ENCODE assay signal across 9 mouse cellular contexts in the genomic region with DNA sequence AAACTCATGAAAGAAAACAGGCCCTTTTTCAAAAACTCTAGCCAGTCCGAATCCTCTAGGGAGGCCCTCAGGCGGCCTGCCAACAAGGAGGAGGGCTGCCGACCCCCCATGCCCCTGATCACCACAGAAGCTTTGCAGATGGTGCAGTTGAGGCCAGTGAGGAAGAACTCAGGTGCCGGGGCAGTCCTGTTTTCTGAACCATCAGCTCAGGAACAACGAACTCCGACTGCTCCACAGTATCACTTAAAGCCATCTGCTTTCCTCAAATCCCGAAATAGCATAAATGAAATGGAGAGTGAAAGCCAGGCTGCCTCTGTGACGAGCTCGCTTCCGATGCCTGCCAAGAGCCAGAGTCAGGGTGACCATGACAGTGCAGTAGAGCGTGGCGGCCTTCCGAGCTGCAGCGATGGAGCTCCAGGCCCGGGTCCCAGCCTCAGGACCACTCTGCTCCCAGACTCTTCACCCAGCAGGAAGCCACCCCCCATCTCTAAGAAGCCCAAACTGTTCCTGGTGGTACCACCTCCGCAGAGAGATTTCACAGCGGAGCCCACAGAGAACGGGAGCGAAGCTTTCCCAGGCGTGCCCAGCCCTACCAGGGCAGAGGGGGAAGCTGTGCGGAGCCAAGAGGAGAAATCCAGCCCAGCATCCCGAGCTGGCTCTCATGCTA. TPM values are rescaled to one million over a fixed set of nuclear protein-coding genes. Genes with fewer than 3 reads are reported as not detected.
DNase-seq lines count a peak whose midpoint lies in the region; ATAC-seq and TF ChIP-seq lines count a peak whose summit lies in the region.
"Had no signal": no experiment of that assay in that cellular context is flagged by ENCODE, and none has a peak within 500 bp of the region (broad histone marks: within the 10 kb centered on the region; RNA-seq: fewer than 3 reads in every experiment).

No protein-coding gene starts in this region.

- H3K9ac ChIP-seq in hindbrain, embryonic 16.5 days (ENCODE audit: low read depth, low read length): no peak overlapping the region

- DNase-seq in lung, postnatal 10 days: peak; percentile 16
- no peak for DNase-seq in lung, adult 2 months
- DNase-seq in frontal cortex, postnatal 25 days (ENCODE audit: low spot score in 2 of 2): peak; percentile 30 to 35
- DNase-seq in left cerebral cortex, postnatal 4 days: peak; percentile 90
- peak; percentile 51 for DNase-seq in testis, postnatal 10 days (ENCODE audit: low spot score)
- no peak for DNase-seq in adrenal gland, postnatal 36 days
- no peak for DNase-seq in ovary, postnatal 10 days (ENCODE audit: low spot score)

- peak; percentile 81 for ATAC-seq in hindbrain, embryonic 16.5 days

- no peaks in the 10 kb centered on the region for H3K9me3 ChIP-seq in hindbrain, embryonic 16.5 days (ENCODE audit: control insufficient read depth, low read length)

- H3K4me3 ChIP-seq in lung, adult 2 months (replicated peaks; ENCODE audit: extremely low read depth, low read depth, low read length): no peak overlapping the region
- no peak overlapping the region for H3K4me3 ChIP-seq in hindbrain, embryonic 16.5 days (ENCODE audit: low read length)
- H3K4me3 ChIP-seq: erythroblast, embryonic 14.5 days had no signal

- no peak for TF ChIP-seq POLR2A in lung, adult 2 months (IDR thresholded peaks at IDR 0.05; ENCODE audit: borderline replicate concordance, extremely low read depth, low read depth, low read length)

- WGBS in lung, adult 2 months: 84% methylated on average over 22 of the region's 22 CpGs
- WGBS in hindbrain, embryonic 16.5 days: 59% methylated on average over 22 of the region's 22 CpGs

- no peaks in the 10 kb centered on the region for H3K27me3 ChIP-seq in hindbrain, embryonic 16.5 days (replicated peaks; ENCODE audit: control insufficient read depth, insufficient read depth, low read length)

- intact Hi-C loops in left cerebral cortex, postnatal 4 days (cut with DNase I): loop anchor here (5.0 kb wide), 2 partner anchors 74 to 134 kb away; no protein-coding TSS in a partner anchor

- peaks cover 8% of the 10 kb centered on the region; the same call in 1 of the 2 replicates for H3K36me3 ChIP-seq in hindbrain, embryonic 16.5 days (ENCODE audit: control insufficient read depth, insufficient read depth, low read length)

- H3K4me1 ChIP-seq in lung, adult 2 months (ENCODE audit: control insufficient read depth, insufficient read depth, low read length): no peaks in the 10 kb centered on the region
- H3K4me1 ChIP-seq in hindbrain, embryonic 16.5 days (ENCODE audit: control insufficient read depth, insufficient read depth, low read depth, low read length): peaks cover 18% of the 10 kb centered on the region

- H3K4me2 ChIP-seq in hindbrain, embryonic 16.5 days (ENCODE audit: low read length): no peak overlapping the region

- H3K27ac ChIP-seq in hindbrain, embryonic 16.5 days (ENCODE audit: low read depth, low read length): peak overlapping the region; percentile 55; the same call in 1 of the 2 replicates

- no peak for TF ChIP-seq CTCF in lung, adult 2 months (IDR thresholded peaks at IDR 0.05; ENCODE audit: insufficient read depth, low read length)

RNA-seq across cellular contexts. Expression of gene Hebp2, which starts 19.6 kb away (rescaled TPM):
- 0.49 and 5.5 TPM in 2 replicates for polyA plus RNA-seq in lung, adult 2 months (2012; rRNA removed)
- 13.7 and 20.2 TPM in 2 replicates for polyA plus RNA-seq in hindbrain, embryonic 16.5 days (2015; fragmentation: Nextera tagmentation; extraction: Ambion mirVana)
- total RNA-seq in left cerebral cortex, postnatal 4 days (2021): 1 to 10 TPM; 4.9 to 5.4 TPM
- 1 to 10 TPM; 3.6 to 4.5 TPM for total RNA-seq in adrenal gland, postnatal 36 days (2021)
- polyA plus RNA-seq: erythroblast, embryonic 14.5 days had no signal

Comparison
In these comparisons a context has a peak if more than half of its experiments do, and no peak if none do; other contexts are left out.
1. DNase-seq: peak in lung, postnatal 10 days (single experiment), frontal cortex, postnatal 25 days (2 of 2), left cerebral cortex, postnatal 4 days (single experiment) and testis, postnatal 10 days (single experiment); none in lung, adult 2 months (single experiment), adrenal gland, postnatal 36 days (0 of 2) and ovary, postnatal 10 days (single experiment).